Mouse (Mus musculus): Measurements from ENCODE around the gene Prelid1.

DNA sequence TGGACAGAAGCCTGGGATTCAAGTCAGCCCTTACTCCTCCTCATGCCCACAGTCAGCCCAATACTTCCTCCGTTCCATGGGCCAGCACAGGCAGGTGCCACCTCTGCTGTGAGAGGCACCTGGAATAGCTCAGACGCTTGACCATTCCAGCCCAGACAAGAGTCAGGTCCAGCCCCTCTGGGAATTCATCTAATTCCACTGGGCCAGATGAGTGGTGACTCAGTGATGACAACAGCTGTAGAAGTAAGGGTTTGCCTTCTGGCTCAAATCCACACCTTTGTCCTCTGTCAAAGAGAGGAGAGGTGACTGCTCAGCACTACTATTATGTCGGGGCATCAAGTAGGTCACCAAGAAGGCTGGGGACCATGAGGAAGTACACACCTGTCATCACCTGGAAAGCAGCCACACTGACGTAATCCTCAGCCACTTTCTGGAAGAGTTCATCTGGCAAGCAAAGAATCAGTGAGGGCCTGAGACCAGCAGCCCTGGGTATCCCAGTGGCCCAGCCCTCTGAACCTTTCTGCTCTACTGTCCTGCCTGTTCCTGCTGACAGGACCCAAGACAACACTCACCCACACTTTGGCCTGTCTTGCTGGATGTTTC is at the start of gene Prelid1:
- TF ChIP-seq EP300 (IDR thresholded peaks at IDR 0.05; ENCODE audit: low read depth) (no peak), CTCF (IDR thresholded peaks at IDR 0.05; ENCODE audit: low read depth) (no peak)

All from liver, embryonic 14.5 days (tissue).